Mouse (Mus musculus) CD8-positive naive resting alpha-beta T cell, adult 2 months (primary cell): Measurements from ENCODE around the gene Ankrd26.
"Not testable (repeated sequence)": the region's sequence is repeated elsewhere in the genome, so short reads cannot be mapped to it uniquely, and the experiment has no call there.

Experiments used
- DNase-seq, 2 experiments: peaks; one replicate each; pipeline ENCODE4 v3.0.0; 2022; ENCODE audit warnings: low read depth in 2 of 2, low spot score in 2 of 2

Gene Ankrd26

DNA sequence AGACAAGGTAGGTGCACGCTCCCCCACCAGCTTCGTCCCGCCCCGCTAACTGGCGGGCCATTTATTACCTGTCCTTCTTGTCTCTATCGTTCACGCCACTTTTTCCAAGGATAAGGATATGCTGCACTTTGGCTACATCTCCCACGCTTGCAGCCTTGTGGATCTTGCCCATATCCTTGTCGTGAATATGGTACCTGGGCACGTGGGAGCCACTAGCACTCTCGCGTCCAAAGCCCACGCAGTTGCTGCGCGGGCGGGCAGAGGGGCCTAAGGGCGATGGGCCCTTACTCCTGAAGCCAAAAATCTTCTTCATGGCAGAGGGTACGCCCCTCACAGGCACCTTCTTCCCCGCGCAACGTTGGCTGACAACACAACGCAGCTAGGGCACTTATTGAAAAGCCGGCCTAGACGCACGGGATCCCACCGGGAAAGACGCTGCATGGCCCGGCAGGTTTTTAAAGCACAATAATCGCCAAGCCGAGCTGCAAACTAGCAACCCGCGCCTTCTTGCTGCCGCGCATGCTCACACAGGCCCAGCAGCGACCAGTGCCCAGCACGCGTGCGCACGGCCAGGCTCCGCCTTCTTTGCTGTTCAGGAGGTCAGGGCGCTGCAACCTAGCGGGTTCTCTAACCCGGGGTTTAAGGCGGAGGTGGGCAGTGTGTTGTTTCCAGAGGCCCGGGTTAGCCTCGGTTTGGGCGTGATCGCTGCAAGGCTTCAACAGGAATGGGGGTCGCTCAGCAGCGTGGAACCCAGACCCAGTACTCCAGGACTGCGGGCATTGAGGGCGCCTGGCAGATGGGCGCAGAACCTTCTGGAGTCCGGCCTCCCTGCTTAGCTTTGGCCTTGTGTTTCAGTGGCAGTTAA, at the start of gene Ankrd26:
Gene Ankrd26, minus strand, starts transcription at position 482 of the 865 bp plus-strand sequence.
- DNase-seq = peak; percentile 81 to 86

DNA sequence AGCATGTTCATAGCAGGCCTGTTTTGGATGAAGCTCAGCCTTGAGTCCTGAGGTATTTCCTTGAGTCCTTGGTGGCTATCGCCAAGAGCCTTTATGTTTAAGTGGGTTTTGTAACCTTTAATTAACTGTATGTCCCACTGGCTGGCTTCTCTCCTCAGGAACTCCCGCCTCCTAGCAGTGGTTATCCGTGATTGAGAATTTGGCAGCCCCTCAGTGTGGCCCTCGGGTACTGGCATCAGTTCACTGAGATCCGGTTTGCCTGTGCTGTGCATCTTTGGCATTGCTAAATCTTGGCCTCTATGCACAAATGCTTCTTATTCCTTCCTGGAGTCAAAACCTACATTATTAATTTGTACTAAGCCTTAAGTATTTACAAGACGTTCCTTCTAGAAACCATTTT, 46.9 kb upstream of the Ankrd26 start:
- no peak for DNase-seq

DNA sequence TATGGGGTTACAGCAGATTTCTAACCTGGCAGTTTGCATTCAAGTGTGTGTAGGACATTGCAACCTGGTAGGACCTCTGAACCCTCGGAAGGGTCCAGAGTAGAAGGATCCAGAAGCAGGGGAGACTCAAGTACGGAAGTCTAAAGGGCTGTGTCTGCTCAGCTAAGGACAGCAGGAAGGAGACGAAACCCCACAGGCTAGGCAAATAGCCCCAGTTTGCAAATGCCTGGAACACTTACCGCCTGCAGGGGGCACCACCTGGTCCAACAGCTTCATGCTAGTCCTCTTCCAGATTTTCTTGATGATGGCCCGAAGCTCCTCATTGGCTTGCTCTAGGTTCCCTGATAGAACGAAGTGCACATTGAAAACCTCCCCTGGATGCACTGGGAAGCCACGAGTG, 43.9 kb upstream of the Ankrd26 start:
- no peak for DNase-seq

DNA sequence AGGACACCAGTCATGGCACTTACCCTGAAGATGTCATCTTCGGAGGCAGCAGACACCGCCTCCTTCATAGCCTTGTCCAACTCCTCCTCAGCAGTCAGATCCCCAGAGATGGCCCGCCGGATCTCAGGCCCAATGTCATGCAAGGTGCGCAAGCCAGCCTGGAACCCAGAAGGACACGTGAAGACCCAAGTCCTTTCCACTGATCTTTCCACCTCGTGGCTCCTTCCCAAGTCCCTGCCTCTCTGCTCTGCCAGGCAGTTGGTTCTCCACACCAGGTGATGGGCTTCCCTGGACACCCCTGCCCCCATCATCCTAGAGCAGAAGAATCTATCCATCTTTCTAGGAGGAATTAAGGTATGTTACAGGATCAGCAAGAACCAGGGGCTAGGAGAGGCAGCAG, 41.8 kb upstream of the Ankrd26 start:
- DNase-seq = no peak

DNA sequence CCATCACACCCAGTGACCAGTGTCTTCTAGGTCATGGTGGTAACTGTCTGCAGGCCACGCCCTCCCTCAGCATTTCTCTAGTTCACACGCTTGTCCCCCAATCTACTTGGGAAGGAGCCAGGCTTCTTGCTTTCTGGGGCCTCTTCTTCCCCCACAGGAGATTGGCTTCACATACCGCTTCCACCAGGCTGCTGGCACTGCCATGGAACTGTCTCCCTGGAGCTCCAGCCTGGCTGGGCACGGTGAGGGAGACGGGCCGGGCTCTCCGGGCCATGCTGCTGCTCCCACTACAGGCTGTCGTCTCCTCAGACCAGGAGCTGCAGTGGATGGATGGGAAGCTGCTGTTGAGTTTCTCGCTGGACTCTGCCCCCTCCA, 33.6 kb upstream of the Ankrd26 start:
- DNase-seq = no peak

DNA sequence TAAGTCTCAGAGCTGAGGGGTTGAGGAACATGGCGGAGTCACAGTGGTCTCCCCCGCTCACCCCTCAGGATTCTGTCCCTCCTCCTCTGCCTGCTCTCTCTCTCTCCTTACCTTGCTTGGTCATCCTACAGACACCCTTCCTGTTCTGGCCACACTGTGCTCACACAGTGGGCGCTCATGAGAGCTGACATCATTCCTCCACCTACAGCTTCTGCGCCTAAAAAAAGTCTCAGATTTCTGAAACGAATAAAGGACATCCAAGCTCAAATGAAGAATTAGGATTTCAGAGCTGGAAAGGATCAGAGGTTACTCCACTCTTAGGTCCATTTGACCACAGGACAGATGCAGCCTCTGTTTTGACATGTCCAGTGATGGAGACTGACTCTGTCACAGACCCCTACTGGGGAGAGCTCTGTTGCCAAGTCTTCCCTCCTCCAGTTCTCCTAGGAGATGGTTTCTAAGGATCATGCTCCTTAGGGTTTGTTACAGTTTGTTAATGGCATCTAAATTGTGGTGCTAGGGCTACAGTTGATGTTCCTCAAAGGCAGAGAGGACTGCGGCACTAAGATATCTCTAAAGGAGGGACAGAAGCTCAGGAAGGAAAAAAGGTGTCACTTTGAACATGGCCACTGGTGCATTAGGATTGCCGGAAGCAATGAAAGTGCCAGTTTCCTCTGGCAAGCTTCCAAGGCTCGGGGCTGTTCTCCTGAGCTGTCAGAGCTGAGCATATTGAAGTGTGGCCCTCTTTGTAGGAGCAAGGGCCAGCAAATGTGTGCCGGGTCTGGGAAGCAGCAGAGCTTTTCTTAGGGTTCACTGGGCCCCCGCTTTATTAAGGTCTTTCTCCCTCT, 33.0 kb upstream of the Ankrd26 start:
- DNase-seq = no peak

DNA sequence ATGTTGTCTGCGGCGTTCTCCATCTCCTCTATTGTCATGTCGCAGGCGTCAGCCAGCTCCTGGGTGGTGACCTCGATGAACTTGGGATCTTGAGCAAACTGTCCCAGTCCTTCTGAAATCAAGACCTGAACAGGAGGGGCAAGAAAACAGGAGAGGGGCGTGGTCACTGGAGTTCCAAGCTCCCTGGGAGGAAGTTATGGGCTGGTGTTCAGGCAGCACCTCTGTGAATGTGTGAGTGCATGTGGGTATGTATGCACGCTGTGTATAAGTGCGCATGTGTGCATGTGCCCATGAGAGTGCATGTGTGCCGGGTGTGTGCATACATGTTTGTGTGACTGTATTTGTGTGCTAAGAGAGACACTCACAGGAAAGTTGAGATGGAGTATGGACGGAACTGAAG, 32.0 kb upstream of the Ankrd26 start:
- no peak for DNase-seq

DNA sequence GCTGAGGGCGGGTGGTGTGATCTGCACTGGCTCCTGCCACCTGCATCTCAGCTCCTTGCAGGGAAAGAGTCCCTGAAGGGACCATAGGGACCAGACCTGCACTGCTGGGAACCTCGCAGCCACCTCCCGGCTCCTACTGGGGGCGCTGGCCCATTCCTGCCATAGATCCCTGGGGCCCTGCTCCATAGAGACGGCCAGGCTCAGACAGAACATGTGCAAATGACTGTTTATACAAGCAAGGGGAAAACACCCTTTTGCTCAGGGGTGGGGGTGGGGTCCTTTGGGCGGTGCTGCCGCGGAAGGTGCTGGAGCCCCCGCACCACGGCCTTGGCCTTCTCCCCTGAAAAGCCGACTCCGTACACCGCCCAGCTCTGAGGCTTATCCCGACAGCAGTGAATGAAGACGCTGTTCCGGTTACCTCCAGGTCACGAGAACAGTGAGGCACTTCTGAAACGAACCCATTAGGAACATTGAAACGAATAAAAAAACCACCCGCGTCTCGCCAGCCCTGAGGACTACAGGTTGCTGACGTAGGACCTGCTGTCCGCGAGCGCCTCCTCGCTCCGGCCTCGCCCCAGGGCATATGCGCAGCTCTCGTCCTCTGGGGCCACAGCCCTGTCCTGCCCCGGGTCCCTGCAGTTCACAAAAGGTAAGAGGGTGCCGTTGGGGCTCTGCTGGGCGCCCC, 31.5 kb upstream of the Ankrd26 start:
- no peak for DNase-seq

DNA sequence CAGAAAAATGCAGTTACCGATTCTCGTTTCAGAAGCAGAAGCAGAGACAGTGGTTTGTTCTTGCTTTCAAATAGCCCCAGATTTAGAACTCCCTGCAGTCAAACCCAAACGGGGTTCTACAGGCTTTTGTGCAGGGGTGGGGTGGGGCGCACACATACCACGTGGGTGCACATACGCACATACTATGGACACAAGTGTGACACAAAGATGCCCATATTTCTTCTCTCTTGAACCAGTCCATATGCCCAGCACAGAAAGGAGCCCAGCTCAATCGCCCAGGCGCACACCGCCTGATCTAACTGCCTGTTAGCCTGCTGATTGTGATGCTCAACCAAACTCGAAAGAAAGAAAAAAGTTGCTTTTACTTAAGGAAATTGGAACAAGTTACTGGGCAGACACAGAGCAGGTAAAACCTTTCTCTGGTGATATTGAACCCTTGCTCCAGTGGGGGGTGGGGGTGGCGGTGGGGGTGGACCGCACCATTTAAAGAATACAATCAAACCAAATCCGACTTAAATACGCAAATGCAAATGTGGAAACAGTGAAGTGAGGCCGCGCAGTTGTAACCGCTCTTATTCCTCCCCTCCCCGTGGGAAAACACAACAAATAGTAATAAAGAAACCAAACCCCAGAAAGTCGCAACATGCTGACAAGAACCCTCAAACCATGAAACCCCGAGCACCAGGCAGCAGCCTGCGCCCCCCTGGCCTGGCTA, 30.8 kb upstream of the Ankrd26 start:
- no peak for DNase-seq

DNA sequence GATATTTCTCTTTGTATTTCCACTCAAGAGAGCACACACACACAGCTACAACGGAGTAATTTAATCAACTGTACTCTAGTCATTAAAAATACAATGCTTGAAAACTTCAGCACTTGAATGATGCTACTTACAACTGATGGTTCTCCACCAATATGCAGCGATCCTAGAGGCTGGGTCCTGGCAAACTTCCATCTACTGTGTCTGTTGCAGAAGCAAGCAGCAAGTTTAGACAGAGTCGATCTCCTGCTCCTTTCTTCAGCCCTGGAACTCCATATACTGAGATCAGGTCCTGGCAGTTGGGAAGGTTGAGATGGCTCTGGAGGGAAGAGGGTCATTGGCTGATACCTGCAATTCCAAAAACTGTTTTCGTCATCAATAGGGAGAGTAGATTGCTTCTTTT, 16.7 kb upstream of the Ankrd26 start:
- not testable (repeated sequence) for DNase-seq

DNA sequence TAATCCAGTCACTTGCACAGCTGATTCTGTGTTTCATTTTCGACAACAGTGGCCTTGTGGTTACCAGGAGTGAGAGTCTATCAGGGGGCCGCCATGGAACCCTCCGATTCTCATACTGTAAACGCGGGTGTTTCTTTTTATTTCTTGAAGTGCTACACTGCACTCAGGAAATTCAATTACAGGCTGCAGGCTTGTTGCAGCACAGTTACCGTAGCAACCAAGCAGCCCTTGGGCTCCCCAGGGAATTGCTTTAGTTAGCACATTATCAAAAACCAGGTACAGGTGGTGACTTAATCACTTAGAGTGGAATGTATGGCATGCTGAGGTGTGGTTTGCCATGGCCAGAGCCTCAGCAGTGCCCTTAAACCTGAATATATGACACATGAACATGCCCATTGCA, 12.3 kb upstream of the Ankrd26 start:
- DNase-seq = no peak

DNA sequence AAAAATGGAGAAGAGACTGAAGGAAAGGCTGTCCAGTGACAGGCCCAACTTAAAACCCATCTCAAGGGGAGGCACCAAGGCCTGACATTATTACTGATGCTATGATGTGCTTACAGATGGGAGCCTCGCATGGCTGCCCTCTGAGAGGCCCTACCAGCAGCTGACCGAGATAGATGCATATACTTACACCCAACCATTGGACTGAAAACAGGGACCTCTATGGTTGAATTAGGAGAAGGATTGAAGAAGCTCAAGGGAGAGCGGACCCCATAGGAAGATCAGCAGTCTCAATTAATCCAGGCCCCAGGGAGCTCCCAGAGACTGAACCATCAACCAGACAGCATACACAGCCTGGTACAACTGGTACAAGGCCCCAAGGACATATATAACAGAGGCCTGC, 5.8 kb upstream of the Ankrd26 start:
- DNase-seq = no peak

DNA sequence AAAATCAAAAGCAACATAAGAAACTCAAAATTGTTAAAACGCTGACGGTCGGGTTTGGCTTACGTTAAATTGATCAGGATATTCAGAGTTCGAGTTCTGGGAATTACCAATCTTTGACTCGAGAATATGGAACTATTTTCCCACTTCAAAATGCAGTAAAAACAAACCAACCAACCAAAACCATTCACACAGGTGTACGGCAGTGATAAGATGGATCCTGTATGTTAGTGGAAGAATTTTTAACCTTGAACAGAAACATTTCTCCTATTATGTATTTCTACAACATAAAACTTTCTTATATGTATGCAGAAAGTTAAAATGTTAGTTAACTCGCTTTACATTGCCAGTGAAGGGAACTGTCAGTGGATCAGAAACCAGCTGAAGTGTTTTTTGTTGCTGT, 801 bp downstream of the Ankrd26 start:
- no peak for DNase-seq

DNA sequence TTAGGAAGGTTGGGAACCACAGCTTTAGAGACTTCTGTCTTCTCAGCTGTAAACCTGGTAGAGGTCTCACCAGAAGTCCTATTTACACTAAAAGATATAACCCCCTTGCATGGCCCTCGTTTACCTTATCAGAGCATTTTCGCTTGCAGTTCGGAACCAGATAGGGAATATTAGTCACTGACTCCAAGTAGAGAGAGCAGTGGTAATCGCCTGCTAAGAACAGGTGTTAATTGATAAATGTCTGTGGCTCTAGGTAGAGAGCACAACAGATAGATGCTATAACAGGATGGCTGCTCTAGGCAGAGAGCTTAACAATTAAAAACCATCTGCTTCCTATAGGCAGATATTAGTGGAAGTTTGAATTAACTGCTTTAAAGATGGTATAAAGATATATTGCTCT, 23.4 kb downstream of the Ankrd26 start:
- no peak for DNase-seq

DNA sequence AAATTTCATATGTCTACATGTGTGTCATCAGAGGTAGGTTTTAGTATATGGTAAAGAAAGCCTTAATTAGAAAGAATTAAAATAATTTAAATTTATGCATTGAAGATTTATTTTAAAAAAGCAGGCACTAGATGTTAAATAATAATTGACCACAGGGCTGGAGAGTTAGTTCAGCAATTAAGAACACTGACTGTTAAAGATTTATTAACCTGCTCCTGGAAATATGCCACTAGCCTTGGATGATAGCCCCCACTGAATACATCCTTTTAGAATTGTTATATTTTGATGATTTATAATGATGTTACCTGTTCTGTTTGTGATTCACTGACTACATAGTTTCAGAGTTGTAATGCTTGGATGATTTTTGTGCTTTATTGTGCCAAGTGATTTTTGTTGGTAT, 24.8 kb downstream of the Ankrd26 start:
- not testable (repeated sequence) for DNase-seq

DNA sequence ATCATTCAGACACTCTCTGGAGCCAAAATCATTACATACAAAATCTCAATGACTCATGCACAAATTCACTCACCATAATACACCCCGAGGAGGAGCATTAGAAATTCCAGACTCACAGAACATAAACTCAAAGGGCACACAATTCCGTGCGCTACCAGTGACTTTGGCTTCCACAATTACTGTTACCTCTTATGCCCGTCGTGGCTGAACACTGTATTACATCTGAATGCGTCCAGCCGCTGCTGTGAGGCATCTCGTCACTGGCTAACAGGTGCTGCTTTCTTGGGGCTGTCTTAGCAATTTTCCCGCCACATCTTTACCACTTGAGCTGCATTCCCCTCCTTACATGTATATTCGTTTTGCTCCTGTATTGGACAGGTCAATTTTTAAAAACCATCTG, 26.7 kb downstream of the Ankrd26 start:
- no peak for DNase-seq

DNA sequence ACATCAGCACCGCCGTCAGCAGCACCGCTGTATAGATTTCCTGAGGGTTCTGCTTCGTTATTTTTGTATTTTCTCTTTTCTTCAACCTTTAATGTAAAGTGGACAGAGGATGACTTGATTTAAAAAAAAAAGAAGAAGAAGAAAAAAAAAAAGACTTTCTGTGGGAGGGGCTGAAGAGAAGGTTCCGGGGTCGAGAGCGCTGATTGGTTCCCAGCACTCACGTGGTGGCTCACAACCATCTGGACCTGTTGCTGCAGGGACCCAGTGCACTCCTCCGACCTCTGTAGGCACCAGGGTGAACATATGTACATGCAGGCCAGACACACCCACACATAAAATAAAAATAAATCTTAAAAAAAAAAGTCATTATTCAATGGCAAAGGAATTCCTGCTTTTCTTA, 28.6 kb downstream of the Ankrd26 start:
- DNase-seq = no peak

DNA sequence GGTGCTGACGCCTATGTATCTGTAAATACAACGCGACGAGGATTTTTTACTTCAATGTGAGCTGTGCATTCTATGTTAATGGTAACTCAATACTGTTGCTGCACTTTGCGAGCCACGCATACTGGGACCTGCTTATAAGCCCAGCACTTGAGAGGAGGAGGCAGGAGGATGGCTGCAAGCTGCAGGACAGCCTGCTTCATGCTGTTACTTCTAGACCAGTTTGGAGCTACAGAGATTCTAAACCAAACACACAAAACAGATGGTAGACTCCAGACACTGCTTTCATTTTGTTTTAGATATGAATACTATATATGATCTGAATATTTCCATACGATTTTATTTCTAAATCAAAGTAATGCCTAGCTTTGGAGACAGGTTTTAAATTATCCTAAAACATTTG, 41.4 kb downstream of the Ankrd26 start:
- no peak for DNase-seq

DNA sequence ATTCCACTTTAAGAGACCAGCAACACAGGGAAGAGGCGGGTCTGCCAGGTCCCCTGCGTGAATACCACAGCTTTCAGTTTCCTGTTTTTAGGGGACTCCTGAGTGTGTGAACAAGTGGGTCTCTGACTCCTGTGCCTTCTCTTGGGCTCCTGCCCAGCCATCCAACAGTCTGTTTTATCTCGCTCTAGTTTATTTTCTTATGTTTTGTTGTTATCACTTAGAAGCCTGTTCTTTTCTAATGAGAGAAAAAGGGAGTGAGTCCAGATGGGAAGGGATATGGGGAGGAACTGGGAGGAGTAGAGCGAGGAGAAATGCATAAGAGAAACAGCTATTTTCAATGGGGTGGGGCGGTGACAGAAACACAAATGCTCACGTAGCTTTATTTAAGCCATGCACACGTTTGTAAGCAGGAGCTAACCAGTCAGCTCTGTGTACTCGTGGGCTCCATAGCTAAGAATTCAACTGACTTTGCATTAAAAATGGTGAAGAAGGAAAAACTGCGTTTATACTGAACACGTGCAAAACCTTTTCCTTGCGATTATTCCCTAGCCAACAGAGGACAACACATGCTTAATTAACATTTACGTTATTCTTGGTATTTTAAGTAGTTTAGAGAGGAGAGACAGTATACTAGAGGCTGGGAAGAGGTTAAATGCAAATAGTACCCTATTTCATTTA, 48.6 kb downstream of the Ankrd26 start:
- no peak for DNase-seq

DNA sequence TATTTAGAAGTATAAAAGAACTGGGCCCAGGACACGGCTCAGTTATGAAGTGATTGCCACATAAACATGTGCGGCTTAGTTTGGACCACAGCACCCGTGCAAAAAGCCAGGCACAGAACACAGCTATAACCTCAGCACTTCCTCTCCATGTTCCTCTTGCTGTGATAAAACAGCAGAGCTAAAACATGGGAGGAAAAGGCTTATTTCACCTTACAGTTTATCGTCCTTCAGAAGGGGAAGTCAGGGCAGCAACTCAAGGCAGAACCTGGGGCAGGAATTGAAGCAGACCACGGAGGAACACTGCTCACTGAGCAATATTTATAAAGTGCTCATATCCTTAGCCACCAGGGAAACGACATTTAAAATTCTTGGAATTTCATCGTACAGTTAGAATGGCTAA, 63.0 kb downstream of the Ankrd26 start:
- no peak for DNase-seq

DNA sequence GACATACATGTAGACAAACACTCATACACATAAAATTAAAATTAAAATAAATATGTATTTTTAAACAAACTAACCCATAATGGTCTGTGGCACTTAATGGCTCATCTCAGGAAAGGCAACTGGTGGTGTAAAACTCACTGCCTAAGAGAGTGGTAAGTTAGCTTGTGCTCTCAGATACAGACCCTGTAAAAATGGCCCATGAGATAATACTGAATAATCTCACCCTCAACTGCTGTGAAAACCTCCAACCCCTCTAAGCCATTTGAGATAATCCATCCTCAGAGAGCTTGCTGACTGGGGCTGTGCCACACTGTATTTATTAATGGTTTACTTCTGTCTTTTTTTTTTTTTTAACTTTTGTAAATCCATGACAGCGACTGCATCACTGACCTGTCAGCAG, 79.9 kb downstream of the Ankrd26 start:
- DNase-seq = no peak
